Mouse (Mus musculus): ENCODE results near the gene Mbd3. TPM values are rescaled to one million over a fixed set of nuclear protein-coding genes. Genes with fewer than 3 reads are reported as not detected.

Mbd3 gene
- total and polyA plus RNA-seq, 3 experiments: 48.7 to 131 (median 67.0) TPM

DNA sequence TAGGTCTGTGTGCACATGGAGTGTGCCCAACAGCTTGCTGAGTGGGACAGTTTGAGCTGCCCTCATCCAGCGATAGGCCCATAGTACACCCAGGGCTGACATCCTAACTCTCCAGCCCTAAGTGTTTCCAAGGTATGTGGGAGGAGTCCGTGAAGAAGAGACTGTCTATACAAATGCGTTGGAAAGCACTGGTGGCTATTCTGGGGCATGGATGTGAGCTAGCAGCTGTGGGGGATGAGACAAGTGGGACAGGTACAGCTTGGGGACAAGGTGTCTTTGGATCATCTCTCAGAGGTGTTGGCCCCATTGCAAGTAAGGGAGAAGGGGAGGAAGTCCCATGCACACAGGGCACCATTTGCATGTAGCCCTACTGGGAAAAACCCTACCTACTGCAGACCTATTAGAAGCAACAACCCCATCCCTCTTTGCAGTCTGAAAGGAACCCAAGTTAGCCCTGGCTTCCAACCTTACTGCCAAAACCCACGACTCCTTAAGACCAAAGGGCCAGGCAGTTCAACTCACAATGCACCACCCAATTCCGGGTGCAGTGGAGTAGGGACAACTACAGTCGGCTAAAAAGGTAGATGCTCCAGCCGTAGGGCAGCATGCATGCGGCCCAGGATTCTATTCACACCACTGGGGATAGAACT, 1.7 kb downstream of the Mbd3 start:
- TF ChIP-seq NRF1 (IDR thresholded peaks at IDR 0.05; ENCODE audit: low read depth, low read length) (no peak; the same call in 1 of the 2 replicates), ETS1 (conservative IDR thresholded peaks at IDR 0.05; ENCODE audit: low read depth, low read length) (peak; percentile 24; the same call in 1 of the 2 replicates), NELFE (IDR thresholded peaks at IDR 0.05; ENCODE audit: low read depth, low read length) (peak; percentile 76; the same call in 1 of the 2 replicates), KAT2A (IDR thresholded peaks at IDR 0.05; ENCODE audit: insufficient replicate concordance, low read length) (no peak), MEF2A (IDR thresholded peaks at IDR 0.05; ENCODE audit: borderline replicate concordance, low read depth, low read length) (peak; percentile 50), ZC3H11A (IDR thresholded peaks at IDR 0.05; ENCODE audit: low read depth, low read length) (no peak), BHLHE40 (IDR thresholded peaks at IDR 0.05; ENCODE audit: low read depth, low read length) (peak; percentile 57), POLR2AphosphoS2 (IDR thresholded peaks at IDR 0.05; ENCODE audit: low read depth, low read length) (peak; percentile 82), IRF4 (IDR thresholded peaks at IDR 0.05; ENCODE audit: low read depth, low read length) (no peak; the same call in 1 of the 2 replicates), RAD21 (IDR thresholded peaks at IDR 0.05; ENCODE audit: low read depth, low read length) (no peak), ZNF384 (IDR thresholded peaks at IDR 0.05; ENCODE audit: low read depth, low read length) (no peak), MAFK (IDR thresholded peaks at IDR 0.05; ENCODE audit: insufficient replicate concordance, low read length) (no peak), SIN3A (IDR thresholded peaks at IDR 0.05; ENCODE audit: low read length) (peak; percentile 57), MAX (IDR thresholded peaks at IDR 0.05; ENCODE audit: low read length) (peak; percentile 67; the same call in 1 of the 2 replicates), USF1 (IDR thresholded peaks at IDR 0.05; ENCODE audit: low read depth, low read length) (no peak), TBP (conservative IDR thresholded peaks at IDR 0.05; ENCODE audit: low read depth, low read length) (peak; percentile 96), USF2 (conservative IDR thresholded peaks at IDR 0.05; ENCODE audit: low read depth, low read length) (no peak), UBTF (IDR thresholded peaks at IDR 0.05; ENCODE audit: low read depth, low read length) (no peak), HCFC1 (IDR thresholded peaks at IDR 0.05; ENCODE audit: low read depth, low read length) (peak; percentile 22; the same call in 1 of the 2 replicates), EP300 (IDR thresholded peaks at IDR 0.05; ENCODE audit: low read length) (peak; percentile 65; the same call in 1 of the 2 replicates), MYC (IDR thresholded peaks at IDR 0.05; ENCODE audit: low read depth, low read length) (0 out of 2 replicates have a peak, but pooled peaks have one; percentile 15), TCF12 (IDR thresholded peaks at IDR 0.05; ENCODE audit: low read depth, low read length) (peak; percentile 47; the same call in 1 of the 2 replicates), RCOR1 (conservative IDR thresholded peaks at IDR 0.05; ENCODE audit: low read depth, low read length) (no peak), MAZ (IDR thresholded peaks at IDR 0.05; ENCODE audit: low read depth, low read length) (peak; percentile 12; the same call in 1 of the 2 replicates), ZKSCAN1 (IDR thresholded peaks at IDR 0.05; ENCODE audit: borderline replicate concordance, low read depth, low read length) (peak; percentile 38; the same call in 1 of the 2 replicates), JUN (IDR thresholded peaks at IDR 0.05; ENCODE audit: insufficient read depth, low read depth, low read length) (no peak), ELF1 (IDR thresholded peaks at IDR 0.05; ENCODE audit: low read depth, low read length) (peak; percentile 50; the same call in 1 of the 2 replicates), JUND (conservative IDR thresholded peaks at IDR 0.05; ENCODE audit: low read depth, low read length) (no peak), ZMIZ1 (IDR thresholded peaks at IDR 0.05; ENCODE audit: low read depth, low read length) (peak; percentile 81), POLR2A (IDR thresholded peaks at IDR 0.05; ENCODE audit: low read depth, low read length) (peak; percentile 94), GABPA (IDR thresholded peaks at IDR 0.05; ENCODE audit: insufficient replicate concordance, low read depth, low read length) (no peak), E2F4 (IDR thresholded peaks at IDR 0.05; ENCODE audit: insufficient replicate concordance, low read depth, low read length) (no peak), PAX5 (IDR thresholded peaks at IDR 0.05; ENCODE audit: low read length) (no peak), CHD1 (IDR thresholded peaks at IDR 0.05; ENCODE audit: low read depth, low read length) (peak; percentile 24; the same call in 1 of the 2 replicates)
- Histone ChIP-seq H3K4me1 (ENCODE audit: control insufficient read depth in 1 of 2, insufficient read depth in 2 of 2) (peaks cover 18 to 54% of the 10 kb centered on the region in 2 experiments), H3K4me3 (replicated peaks in 1 of 3; ENCODE audit: low read depth in 2 of 3, low read length in 2 of 3, poor library complexity in 1 of 3) (peak overlapping the region; percentile 60 to 63 (median 61)), H3K4me2 (ENCODE audit: insufficient read depth, low read depth, poor library complexity, severe bottlenecking) (peak overlapping the region; percentile 68), H3K9ac (ENCODE audit: insufficient read depth, low read depth) (peak overlapping the region; percentile 96), H3K9me3 (replicated peaks; ENCODE audit: low read length) (no peaks in the 10 kb centered on the region), H3K27me3 (replicated peaks) (no peaks in the 10 kb centered on the region), H3K79me2 (replicated peaks; ENCODE audit: control insufficient read depth, extremely low read depth, insufficient read depth, poor library complexity, severe bottlenecking) (peaks cover 18% of the 10 kb centered on the region), H3K36me3 (replicated peaks in 1 of 2; ENCODE audit: control insufficient read depth in 1 of 2, insufficient read depth in 1 of 2, low read length in 1 of 2) (peaks cover 44 to 56% of the 10 kb centered on the region in 2 experiments), H3K27ac (ENCODE audit: insufficient read depth, low read depth) (peak overlapping the region; percentile 98)
- dilution Hi-C loops (cut with MboI; ENCODE audit: extremely low pct_ligation_motif_present, extremely low pct_unique_long_range_greater_than_20kb, low sequenced_read_pairs) (no loop called here), in situ Hi-C loops (cut with MboI; ENCODE audit: low pct_ligation_motif_present, low pct_unique_long_range_greater_than_20kb, low sequenced_read_pairs) (no loop called here)
- DNase-seq (ENCODE audit: extremely low read depth): peak; percentile 82
